Mouse (Mus musculus): ENCODE measurements around the gene Rtel1.

GRCm38 (mm10) chr2:181386663-181387210 lies 67.2 kb downstream of the Rtel1 start:
- TF ChIP-seq POLR2A (IDR thresholded peaks at IDR 0.05; ENCODE audit: borderline replicate concordance, extremely low read depth, low read depth, low read length) (no peak), CTCF (IDR thresholded peaks at IDR 0.05; ENCODE audit: insufficient read depth, low read length) (no peak)
